Mouse (Mus musculus) heart, adult 18-20 months (tissue): ENCODE measurements around the gene Rhobtb3. TPM values are rescaled to one million over a fixed set of nuclear protein-coding genes. Genes with fewer than 3 reads are reported as not detected.

ENCODE experiments used
- total RNA-seq, 2 experiments: library from RNA; stranded (reverse); gene quantifications; 2 replicates each; pipeline ENCODE4 v1.2.3; 2021

The Rhobtb3 gene
- total RNA-seq, 2 experiments from 2014 or later: 11.0 to 11.3 TPM

Other genes with a start within 250 kb of the Rhobtb3 start
- 10 to 100 TPM; 25.2 to 31.5 TPM for gene Ell2, start 237.2 kb downstream of the Rhobtb3 start, total RNA-seq
- 10 to 100 TPM; 36.9 to 41.4 TPM for gene Glrx, start 104.1 kb downstream of the Rhobtb3 start, total RNA-seq
- gene Spata9, start 23.2 kb upstream of the Rhobtb3 start, total RNA-seq: not detected
- 10 to 100 TPM; 11.6 to 13.8 TPM for gene Rfesd, start 74.8 kb upstream of the Rhobtb3 start, total RNA-seq
- gene Gpr150, start 113.1 kb upstream of the Rhobtb3 start, total RNA-seq: not detected
- gene Arsk, start 154.7 kb upstream of the Rhobtb3 start, total RNA-seq: 1 to 10 TPM; 2.4 to 4.8 TPM
- gene Ttc37, start 154.8 kb upstream of the Rhobtb3 start, total RNA-seq: 10 to 100 TPM in 1 of 2 experiments, 1 to 10 TPM in 1; 9.2 to 12.1 TPM